Mouse (Mus musculus) myocyte (in vitro differentiated cells): ENCODE results near the gene Prl7d1. TPM values are rescaled to one million over a fixed set of nuclear protein-coding genes. Genes with fewer than 3 reads are reported as not detected.
"Not testable (repeated sequence)": the region's sequence is repeated elsewhere in the genome, so short reads cannot be mapped to it uniquely, and the experiment has no call there.

Experiments
- H3K27me3 ChIP-seq: one replicate; pipeline ENCODE4 v1.6.1; 2011; ENCODE audit not compliant: control insufficient read depth, insufficient read depth, insufficient read length
- H3K36me3 ChIP-seq: one replicate; pipeline ENCODE4 v1.6.1; 2011; ENCODE audit not compliant: control insufficient read depth, insufficient read depth
- H3K4me2 ChIP-seq: one replicate; pipeline ENCODE4 v1.6.1; 2011; ENCODE audit warnings: low read depth, control low read depth
- H3K4me3 ChIP-seq: one replicate; pipeline ENCODE4 v1.5.1; 2011; ENCODE audit warnings: mild to moderate bottlenecking, control low read depth, moderate library complexity
- H3K79me2 ChIP-seq: one replicate; pipeline ENCODE4 v1.6.1; 2011; ENCODE audit not compliant: control insufficient read depth, insufficient read depth
- H3ac ChIP-seq: one replicate; pipeline ENCODE4 v1.6.1; 2011; ENCODE audit not compliant: control insufficient read depth, insufficient read length
- CEBPB ChIP-seq: IDR thresholded peaks from 2 replicates; pipeline ENCODE4 v1.6.1; 2011; ENCODE audit warnings: mild to moderate bottlenecking, moderate library complexity; ENCODE audit not compliant: poor library complexity, insufficient read depth, severe bottlenecking
- E2F4 ChIP-seq: IDR thresholded peaks from one replicate; pipeline ENCODE4 v1.6.1; 2011; ENCODE audit warnings: mild to moderate bottlenecking, control low read depth, moderate library complexity; ENCODE audit not compliant: insufficient read depth
- MAX ChIP-seq: IDR thresholded peaks from one replicate; pipeline ENCODE4 v1.6.1; 2011; ENCODE audit warnings: low read depth, mild to moderate bottlenecking, control low read depth
- MYOD1 ChIP-seq, 3 experiments: IDR thresholded peaks; one replicate each; pipeline ENCODE4 v1.6.1; 2011; ENCODE audit warnings: control low read depth in 2 of 3, low read depth in 2 of 3, mild to moderate bottlenecking in 2 of 3, moderate library complexity in 1 of 3; ENCODE audit not compliant: insufficient read length in 2 of 3, control insufficient read depth in 1 of 3
- MYOG ChIP-seq, 3 experiments: IDR thresholded peaks; one replicate each; pipeline ENCODE4 v1.6.1; 2011; ENCODE audit warnings: control low read depth in 2 of 3, low read depth in 2 of 3, mild to moderate bottlenecking in 2 of 3; ENCODE audit not compliant: insufficient read length in 2 of 3, control insufficient read depth in 1 of 3, insufficient read depth in 1 of 3
- POLR2A ChIP-seq: IDR thresholded peaks from one replicate; pipeline ENCODE4 v1.6.1; 2011; ENCODE audit warnings: low read depth, mild to moderate bottlenecking, control low read depth, moderate library complexity; ENCODE audit not compliant: insufficient read length
- POLR2AphosphoS2 ChIP-seq: IDR thresholded peaks from one replicate; pipeline ENCODE4 v1.6.1; 2011; ENCODE audit warnings: low read depth, control low read depth; ENCODE audit not compliant: insufficient read length
- REST ChIP-seq: IDR thresholded peaks from one replicate; pipeline ENCODE4 v1.6.1; 2011; ENCODE audit warnings: mild to moderate bottlenecking, control low read depth, moderate library complexity; ENCODE audit not compliant: insufficient read depth, insufficient read length
- SRF ChIP-seq: IDR thresholded peaks from one replicate; pipeline ENCODE4 v1.6.1; 2011; ENCODE audit warnings: low read depth; ENCODE audit not compliant: control insufficient read depth, insufficient read length
- TCF12 ChIP-seq: IDR thresholded peaks from one replicate; pipeline ENCODE4 v1.6.1; 2011; ENCODE audit warnings: mild to moderate bottlenecking, control low read depth; ENCODE audit not compliant: poor library complexity, insufficient read depth, severe bottlenecking
- TCF3 ChIP-seq: IDR thresholded peaks from one replicate; pipeline ENCODE4 v1.6.1; 2011; ENCODE audit warnings: low read depth, control low read depth; ENCODE audit not compliant: insufficient read length
- USF1 ChIP-seq: IDR thresholded peaks from one replicate; pipeline ENCODE4 v1.6.1; 2011; ENCODE audit warnings: low read depth, mild to moderate bottlenecking, control low read depth, moderate library complexity
- polyA plus RNA-seq: library from polyadenylated mRNA; unstranded; fragments of >200 nt; fragmentation: generic; extraction: Trizol; gene quantifications from one replicate; pipeline ENCODE4 v1.2.1, GENCODE M21; 2012; ENCODE audit warnings: missing spikeins

Prl7d1 gene
- polyA plus RNA-seq: not detected

DNA sequence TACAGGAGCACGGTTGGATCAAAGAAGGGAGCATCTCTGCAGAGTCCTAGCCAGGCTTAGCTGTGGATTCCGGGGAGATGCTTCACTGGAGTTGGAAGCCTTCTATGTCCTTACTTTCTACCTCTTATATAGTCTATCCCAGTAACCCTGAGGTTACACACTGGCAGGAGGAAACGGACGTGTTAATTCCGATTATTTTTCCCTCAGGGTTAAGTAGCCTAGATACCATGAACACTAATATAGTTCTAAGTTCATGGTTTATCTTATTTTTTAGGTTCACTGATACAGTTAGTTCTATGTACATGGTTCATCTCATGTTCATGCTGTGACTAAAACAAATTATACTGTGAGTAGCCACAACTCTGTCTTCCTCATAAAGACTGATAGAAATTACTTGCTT is at the start of gene Prl7d1:
Prl7d1 (minus strand) TSS at position 101 of the 400 bp plus-strand sequence.
- Histone ChIP-seq H3K4me2 (no peak within 1 kb of the TSS), H3ac (no peak within 1 kb of the TSS), H3K27me3 (no peaks in the 10 kb centered on the region), H3K4me3 (no peak within 1 kb of the TSS), H3K36me3 (no peaks in the 10 kb centered on the region), H3K79me2 (no peaks in the 10 kb centered on the region)
- TF ChIP-seq REST: no peak
- no peak for TF ChIP-seq SRF

DNA sequence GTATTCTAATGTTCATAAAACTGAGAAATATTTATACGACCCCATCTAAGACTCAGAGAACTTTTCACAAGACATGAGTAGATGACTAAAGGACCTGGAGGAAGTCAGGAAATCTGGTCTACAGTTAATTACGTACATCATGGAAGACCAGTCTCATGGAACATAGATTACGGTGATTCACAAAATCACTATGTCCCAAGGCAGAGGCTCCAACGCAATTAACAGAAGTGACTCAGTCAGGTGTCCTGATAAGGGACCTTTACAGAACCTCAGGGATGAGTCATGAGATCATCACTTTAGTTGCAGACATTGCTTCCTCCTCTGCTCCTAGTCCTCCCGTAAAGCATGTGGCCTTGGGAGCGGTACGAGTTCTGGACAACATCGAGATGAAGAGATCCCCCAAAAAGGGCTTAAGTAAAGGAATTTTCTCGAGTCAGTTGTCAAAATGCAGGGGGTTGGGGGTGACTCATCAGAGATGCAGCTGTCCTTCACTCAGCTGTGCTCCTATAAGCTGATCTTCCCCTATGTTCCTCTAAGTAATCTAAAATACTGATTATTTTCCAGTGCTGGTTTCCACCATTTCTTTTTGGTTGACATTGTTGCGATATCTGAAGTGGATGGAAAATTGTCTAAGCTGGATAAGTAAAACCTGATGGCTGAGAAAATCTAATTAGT is 18.1 kb upstream of the Prl7d1 start:
- peak overlapping the region; percentile 34 for H3K4me2 ChIP-seq
- H3K36me3 ChIP-seq: no peaks in the 10 kb centered on the region
- no peaks in the 10 kb centered on the region for H3K27me3 ChIP-seq
- no peak overlapping the region for H3ac ChIP-seq
- no peak overlapping the region for H3K4me3 ChIP-seq
- peak; percentile 23 for TF ChIP-seq TCF3
- TF ChIP-seq MYOD1 (IDR thresholded peaks at IDR 0.05; ENCODE audit: control insufficient read depth in 1 of 3, insufficient read length in 2 of 3, low read depth in 2 of 3): peak in 2 of 3 experiments; percentile 75
- TF ChIP-seq POLR2A: no peak
- no peak for TF ChIP-seq REST
- no peak for TF ChIP-seq SRF
- TF ChIP-seq TCF12: peak; percentile 28
- no peak for TF ChIP-seq POLR2AphosphoS2
- peak in 1 of 3 experiments; percentile 29 for TF ChIP-seq MYOG (IDR thresholded peaks at IDR 0.05; ENCODE audit: control insufficient read depth in 1 of 3, insufficient read depth in 1 of 3, insufficient read length in 2 of 3, low read depth in 2 of 3)
- TF ChIP-seq MAX: no peak
- no peak for TF ChIP-seq USF1
- no peak for TF ChIP-seq E2F4
- no peak for TF ChIP-seq CEBPB
- H3K79me2 ChIP-seq: no peaks in the 10 kb centered on the region

DNA sequence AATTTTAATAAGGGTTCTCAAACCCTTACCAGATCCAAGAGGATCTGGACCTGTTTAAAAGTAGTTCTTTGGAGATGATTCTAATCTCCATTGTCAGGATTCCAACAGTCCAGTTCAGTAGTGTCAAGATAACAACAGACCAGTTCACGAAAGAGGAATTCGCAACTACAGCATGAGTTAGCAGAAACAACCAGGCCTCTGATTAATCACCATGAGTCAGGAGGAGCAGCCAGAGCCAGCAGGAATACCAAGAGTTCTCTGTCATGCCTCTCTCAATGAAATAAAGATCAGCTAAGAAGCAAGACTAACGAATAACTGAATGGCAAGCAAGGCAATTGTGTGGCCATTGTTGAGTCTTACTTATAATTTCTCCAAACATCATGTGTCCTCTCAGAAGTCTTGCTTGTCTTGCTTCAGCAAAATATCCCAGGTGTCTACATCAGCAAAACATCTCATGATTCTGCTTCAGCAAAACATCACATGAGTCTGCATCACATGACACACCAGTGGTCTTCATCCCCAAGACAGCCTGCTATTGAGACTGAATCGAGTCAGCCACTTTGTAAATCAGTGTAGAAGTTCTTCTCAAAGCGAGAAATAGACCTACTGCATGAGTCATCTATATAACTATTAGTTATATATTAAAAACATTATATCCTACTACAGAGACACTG is 13.9 kb upstream of the Prl7d1 start:
- TF ChIP-seq USF1: peak; percentile 61
- H3K4me2 ChIP-seq: peak overlapping the region; percentile 5
- not testable (repeated sequence) for H3K4me3 ChIP-seq, H3ac ChIP-seq, H3K36me3 ChIP-seq, H3K27me3 ChIP-seq, H3K79me2 ChIP-seq

- not testable (repeated sequence) for H3K4me2 ChIP-seq, H3K36me3 ChIP-seq, H3K27me3 ChIP-seq, H3K79me2 ChIP-seq, H3K4me3 ChIP-seq, H3ac ChIP-seq
Measured at GRCm38 (mm10) chr13:27725057-27725456, 8.5 kb upstream of the Prl7d1 start.

GRCm38 (mm10) chr13:27706521-27706920 is 10.0 kb downstream of the Prl7d1 start:
- H3K27me3 ChIP-seq: no peaks in the 10 kb centered on the region
- TF ChIP-seq TCF3 (no peak), TCF12 (no peak), POLR2AphosphoS2 (no peak), MYOG (IDR thresholded peaks at IDR 0.05; ENCODE audit: control insufficient read depth in 1 of 3, insufficient read depth in 1 of 3, insufficient read length in 2 of 3, low read depth in 2 of 3) (no peak), E2F4 (no peak)
- H3K36me3 ChIP-seq: no peaks in the 10 kb centered on the region
- no peak overlapping the region for H3ac ChIP-seq
- H3K79me2 ChIP-seq: no peaks in the 10 kb centered on the region
- no peak overlapping the region for H3K4me2 ChIP-seq
- H3K4me3 ChIP-seq: no peak overlapping the region

- no peaks in the 10 kb centered on the region for H3K79me2 ChIP-seq
- H3K27me3 ChIP-seq: no peaks in the 10 kb centered on the region
- no peak within 1 kb of the TSS for H3ac ChIP-seq
- no peaks in the 10 kb centered on the region for H3K36me3 ChIP-seq
- TF ChIP-seq TCF3: no peak
- TF ChIP-seq MAX: no peak
- TF ChIP-seq MYOG (IDR thresholded peaks at IDR 0.05; ENCODE audit: control insufficient read depth in 1 of 3, insufficient read depth in 1 of 3, insufficient read length in 2 of 3, low read depth in 2 of 3): no peak
- TF ChIP-seq REST: no peak
- TF ChIP-seq POLR2AphosphoS2: no peak
- no peak for TF ChIP-seq USF1
- TF ChIP-seq SRF: no peak
- TF ChIP-seq E2F4: no peak
- no peak within 1 kb of the TSS for H3K4me2 ChIP-seq
- H3K4me3 ChIP-seq: no peak within 1 kb of the TSS
Measured at GRCm38 (mm10) chr13:27667936-27668335, 48.6 kb downstream of the Prl7d1 start, which contains the start of gene Prl7a2. Gene Prl7a2 (minus strand): TSS chr13:27668036.
